Mouse (Mus musculus): ENCODE results near the gene Dcst1.

- TF ChIP-seq CTCF (IDR thresholded peaks at IDR 0.05; ENCODE audit: control insufficient read depth, insufficient read depth, insufficient read length), result no peak
- TF ChIP-seq MAX (IDR thresholded peaks at IDR 0.05), result no peak
Measured at GRCm38 (mm10) chr3:89305105-89305504, 59.9 kb downstream of the Dcst1 start.
